Mouse (Mus musculus): ENCODE measurements at regions not wholly inside any gene's neighbourhood (a gene's known extent, or its start where the extent isn't known, plus 50 kb on each side); places are given as distances from the start of the nearest gene placed in this dataset.

DNA sequence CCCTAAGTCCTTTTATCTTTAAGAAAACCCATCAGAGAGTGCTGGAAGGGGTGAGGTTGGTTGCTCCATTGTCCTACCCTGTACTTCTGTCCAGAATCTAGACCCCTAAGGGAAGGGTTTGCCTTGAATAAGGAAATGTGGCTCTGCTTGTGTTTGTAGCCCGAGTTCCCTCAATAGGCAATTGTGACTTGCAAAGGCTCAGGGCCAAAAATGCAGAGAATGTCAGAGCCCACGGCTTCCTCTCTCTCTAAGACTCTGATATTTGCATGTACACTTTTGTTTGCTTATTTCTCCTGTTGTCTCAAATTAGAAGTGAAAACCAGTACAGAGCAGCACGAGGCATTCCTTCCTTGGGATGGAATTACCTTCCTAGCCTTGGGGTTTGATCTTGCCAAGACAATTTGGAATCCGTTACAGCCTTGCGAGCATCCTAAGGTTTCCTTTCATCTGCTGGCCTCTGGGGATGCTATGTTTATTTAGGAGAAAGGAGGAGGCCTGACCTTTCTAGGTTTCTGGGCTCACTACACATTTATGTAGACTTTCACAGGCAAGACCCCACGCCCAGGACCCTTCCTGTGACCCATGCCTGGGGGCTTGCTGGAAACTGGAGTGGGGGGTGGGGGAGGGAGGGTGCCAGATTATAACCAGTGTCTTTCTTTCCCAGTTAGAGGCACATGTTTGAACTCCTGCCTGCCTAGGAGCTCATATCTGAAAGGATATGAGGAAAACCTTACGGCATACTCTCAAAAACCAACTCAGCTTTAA lies 181.8 kb downstream of the Trim29 start:
- no peak overlapping the region for H3K9ac ChIP-seq
- no peaks in the 10 kb centered on the region for H3K27me3 ChIP-seq (replicated peaks)
- H3K9me3 ChIP-seq = no peaks in the 10 kb centered on the region
- H3K27ac ChIP-seq = no peak overlapping the region
- no peak for ATAC-seq (replicated peaks)
- peaks cover 12% of the 10 kb centered on the region for H3K4me1 ChIP-seq
- 38% methylated on average over 7 of the region's 7 CpGs for WGBS
- no peak overlapping the region for H3K4me2 ChIP-seq
- no peak overlapping the region for H3K4me3 ChIP-seq
- no peaks in the 10 kb centered on the region for H3K36me3 ChIP-seq (replicated peaks)

DNA sequence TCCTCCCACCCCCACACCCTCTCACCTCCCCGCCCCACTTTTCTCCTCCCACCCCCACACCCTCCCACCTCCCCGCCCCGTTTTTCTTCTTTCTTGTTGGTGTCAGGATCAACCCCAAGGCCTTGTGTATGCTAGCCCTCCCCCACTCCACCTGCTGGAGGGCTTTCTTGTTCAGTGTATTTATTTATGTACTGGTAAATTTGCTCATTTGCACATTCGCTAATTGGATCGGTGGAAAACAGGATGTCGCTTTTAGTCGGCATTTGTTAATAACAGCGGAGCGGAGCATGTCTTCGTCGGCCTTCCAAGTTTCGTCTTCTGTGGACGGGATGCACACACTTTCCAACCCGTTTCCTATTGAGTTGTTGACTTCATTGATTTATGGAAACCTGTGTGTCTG lies 187.9 kb downstream of the Trim29 start:
- no peaks in the 10 kb centered on the region for H3K9me3 ChIP-seq
- 75% methylated on average over 13 of the region's 14 CpGs for WGBS
- no peak overlapping the region for H3K4me3 ChIP-seq
- H3K4me2 ChIP-seq = no peak overlapping the region
- H3K9ac ChIP-seq = no peak overlapping the region
- H3K36me3 ChIP-seq (replicated peaks) = no peaks in the 10 kb centered on the region
- H3K27ac ChIP-seq = no peak overlapping the region
- H3K4me1 ChIP-seq = no peaks in the 10 kb centered on the region
- H3K27me3 ChIP-seq (replicated peaks) = no peaks in the 10 kb centered on the region
- ATAC-seq (replicated peaks) = no peak

DNA sequence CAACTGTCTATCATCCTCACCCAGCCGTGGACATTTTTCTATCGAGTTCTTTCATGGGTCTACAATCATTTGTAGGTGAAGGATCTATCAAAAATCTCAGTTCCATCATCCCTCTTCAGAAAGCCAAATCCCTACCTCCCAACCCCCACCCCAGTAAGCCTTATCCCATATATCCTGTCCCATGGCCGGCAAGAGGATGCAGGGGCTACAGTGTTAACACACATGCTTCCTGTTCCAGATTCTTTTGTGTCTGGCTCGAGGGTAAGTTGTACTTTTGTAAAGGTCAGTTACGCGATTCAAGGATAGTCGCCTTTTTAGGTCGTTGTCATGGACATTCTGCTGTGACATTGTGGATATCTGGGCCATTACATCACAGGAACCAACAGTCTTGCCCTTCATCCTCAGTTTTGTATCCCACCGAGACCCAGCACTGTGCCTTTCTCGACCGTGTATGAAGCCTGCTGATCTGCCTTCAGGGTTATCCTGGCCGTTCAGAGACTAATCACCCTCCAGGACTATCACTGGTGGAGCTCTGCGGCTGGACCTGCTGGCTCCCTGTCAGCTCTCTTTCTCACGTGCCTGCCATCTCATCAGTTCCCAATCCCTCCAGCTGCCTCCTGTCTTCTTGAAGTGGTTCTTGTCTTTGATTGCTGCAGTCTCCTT lies 193.8 kb downstream of the Trim29 start:
- H3K9ac ChIP-seq = no peak overlapping the region
- no peak overlapping the region; the same call in 1 of the 2 replicates for H3K4me2 ChIP-seq
- H3K9me3 ChIP-seq = no peaks in the 10 kb centered on the region
- no peaks in the 10 kb centered on the region for H3K27me3 ChIP-seq (replicated peaks)
- peaks cover 10% of the 10 kb centered on the region for H3K4me1 ChIP-seq
- 0 out of 2 replicates have a peak overlapping the region, but pooled peaks have one; percentile 44 for H3K27ac ChIP-seq
- 57% methylated on average over 14 of the region's 14 CpGs for whole genome bisulfite sequencing
- no peak overlapping the region for H3K4me3 ChIP-seq
- no peak for ATAC-seq (replicated peaks)
- no peaks in the 10 kb centered on the region for H3K36me3 ChIP-seq (replicated peaks)

DNA sequence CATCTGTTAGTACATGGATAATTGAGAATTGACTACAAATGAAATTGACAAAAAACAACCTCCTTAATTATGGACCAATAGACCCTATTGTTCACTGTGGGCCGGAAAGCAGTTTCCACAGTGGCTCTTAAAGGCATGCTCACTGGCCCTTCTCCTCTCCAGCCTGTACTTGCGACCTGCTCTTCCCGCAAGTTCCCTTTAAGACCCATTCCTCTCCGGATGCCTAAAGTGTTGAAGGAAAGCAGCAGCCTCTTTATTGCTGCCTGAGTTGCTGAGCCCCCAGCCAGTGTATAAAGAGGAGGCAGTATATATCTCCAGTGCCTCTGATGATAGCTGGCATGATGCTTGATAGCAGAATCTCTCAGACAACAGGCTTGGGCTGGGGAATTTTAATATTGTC lies 195.2 kb downstream of the Trim29 start:
- Histone ChIP-seq H3K9ac (no peak overlapping the region), H3K27ac (0 out of 2 replicates have a peak overlapping the region, but pooled peaks have one; percentile 15), H3K4me1 (peaks cover 10% of the 10 kb centered on the region), H3K36me3 (replicated peaks) (no peaks in the 10 kb centered on the region), H3K27me3 (replicated peaks) (no peaks in the 10 kb centered on the region), H3K4me2 (no peak overlapping the region), H3K9me3 (no peaks in the 10 kb centered on the region), H3K4me3 (no peak overlapping the region)
- ATAC-seq (replicated peaks) = 0 out of 2 replicates have a peak, but pooled peaks have one; percentile 30
- 34% methylated on average over 4 of the region's 4 CpGs for WGBS

GRCm38 (mm10) chr9:43506276-43506675 lies 195.6 kb downstream of the Trim29 start:
- 40% methylated on average over 6 of the region's 6 CpGs for WGBS
- Histone ChIP-seq H3K9me3 (no peaks in the 10 kb centered on the region), H3K4me1 (peaks cover 10% of the 10 kb centered on the region), H3K9ac (no peak overlapping the region), H3K36me3 (replicated peaks) (no peaks in the 10 kb centered on the region), H3K4me3 (no peak overlapping the region), H3K27ac (0 out of 2 replicates have a peak overlapping the region, but pooled peaks have one; percentile 15), H3K27me3 (replicated peaks) (no peaks in the 10 kb centered on the region), H3K4me2 (no peak overlapping the region)
- no peak for ATAC-seq (replicated peaks)

- no peak overlapping the region for H3K27ac ChIP-seq
- no peaks in the 10 kb centered on the region for H3K36me3 ChIP-seq (replicated peaks)
- H3K9ac ChIP-seq = no peak overlapping the region
- WGBS = 46% methylated on average over 6 of the region's 6 CpGs
- no peak for ATAC-seq (replicated peaks)
- H3K4me2 ChIP-seq = no peak overlapping the region
- no peaks in the 10 kb centered on the region for H3K4me1 ChIP-seq
- H3K4me3 ChIP-seq = no peak overlapping the region
- H3K9me3 ChIP-seq = no peaks in the 10 kb centered on the region
- H3K27me3 ChIP-seq (replicated peaks) = no peaks in the 10 kb centered on the region
These were observed 202.2 kb downstream of the Trim29 start for GRCm38 (mm10) chr9:43512806-43513205.

DNA sequence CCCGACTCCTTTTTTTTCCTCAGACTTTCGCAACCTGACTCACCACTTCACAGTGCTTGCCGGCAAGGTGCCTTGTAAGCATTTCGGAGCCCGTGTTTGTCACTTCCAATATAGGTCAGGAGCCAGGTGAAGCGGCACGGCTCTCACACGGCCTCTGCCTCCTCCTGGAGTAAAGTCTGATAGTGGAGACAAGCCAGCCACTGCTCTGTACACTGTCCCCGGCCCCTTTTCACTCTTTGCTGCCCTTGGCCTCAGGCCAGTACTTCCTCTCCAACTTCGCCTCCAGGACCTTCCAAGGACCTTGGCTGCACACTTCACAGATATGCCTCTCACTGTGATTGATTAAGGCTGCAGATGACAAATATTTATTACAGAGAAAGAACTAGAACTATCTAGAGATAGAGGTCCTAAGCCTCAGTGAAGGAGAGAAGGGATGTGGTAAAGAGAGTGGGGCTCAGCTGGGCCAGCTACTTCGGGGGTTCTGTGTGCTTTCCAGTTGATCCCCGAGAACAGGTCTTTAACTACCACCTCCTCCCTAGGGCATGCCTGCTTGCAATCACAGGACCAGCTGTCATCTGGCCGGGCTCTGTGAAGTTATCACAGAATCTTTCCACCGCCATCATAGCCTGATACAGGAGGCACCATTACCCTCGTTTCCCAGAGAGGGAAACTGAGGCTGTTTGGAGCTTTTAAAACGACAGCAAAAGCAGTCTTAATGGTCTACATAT lies 204.2 kb downstream of the Trim29 start:
- H3K36me3 ChIP-seq (replicated peaks) = no peaks in the 10 kb centered on the region
- no peaks in the 10 kb centered on the region for H3K9me3 ChIP-seq
- no peaks in the 10 kb centered on the region for H3K4me1 ChIP-seq
- ATAC-seq (replicated peaks) = no peak
- no peaks in the 10 kb centered on the region for H3K27me3 ChIP-seq (replicated peaks)
- WGBS = 82% methylated on average over 16 of the region's 16 CpGs
- H3K4me3 ChIP-seq = no peak overlapping the region
- H3K4me2 ChIP-seq = no peak overlapping the region
- H3K9ac ChIP-seq = no peak overlapping the region
- no peak overlapping the region for H3K27ac ChIP-seq

- 90% methylated on average over 3 of the region's 3 CpGs for WGBS
- no peak overlapping the region for H3K4me2 ChIP-seq
- H3K9me3 ChIP-seq = no peaks in the 10 kb centered on the region
- peaks cover 13% of the 10 kb centered on the region; the same call in 1 of the 2 replicates for H3K4me1 ChIP-seq
- H3K27me3 ChIP-seq (replicated peaks) = no peaks in the 10 kb centered on the region
- ATAC-seq (replicated peaks) = no peak
- no peaks in the 10 kb centered on the region for H3K36me3 ChIP-seq (replicated peaks)
- H3K4me3 ChIP-seq = no peak overlapping the region
- H3K27ac ChIP-seq = no peak overlapping the region
- no peak overlapping the region for H3K9ac ChIP-seq
These were observed 210.3 kb downstream of the Trim29 start for GRCm38 (mm10) chr9:43520931-43521330.

- no peaks in the 10 kb centered on the region for H3K9me3 ChIP-seq
- ATAC-seq (replicated peaks) = peak; percentile 45; the same call in 1 of the 2 replicates
- H3K27me3 ChIP-seq (replicated peaks) = no peaks in the 10 kb centered on the region
- H3K4me1 ChIP-seq = peaks cover 18% of the 10 kb centered on the region; the same call in 1 of the 2 replicates
- no peaks in the 10 kb centered on the region for H3K36me3 ChIP-seq (replicated peaks)
- H3K4me2 ChIP-seq = no peak overlapping the region
- H3K9ac ChIP-seq = no peak overlapping the region
- WGBS = 23% methylated on average over 4 of the region's 4 CpGs
- H3K4me3 ChIP-seq = no peak overlapping the region
- no peak overlapping the region for H3K27ac ChIP-seq
These were observed 214.4 kb downstream of the Trim29 start for GRCm38 (mm10) chr9:43524947-43525565.

- Histone ChIP-seq H3K4me2 (no peak overlapping the region), H3K9ac (no peak overlapping the region), H3K4me3 (no peak overlapping the region), H3K9me3 (no peaks in the 10 kb centered on the region), H3K4me1 (peaks cover 5% of the 10 kb centered on the region; the same call in 1 of the 2 replicates), H3K27ac (no peak overlapping the region), H3K36me3 (replicated peaks) (no peaks in the 10 kb centered on the region), H3K27me3 (replicated peaks) (no peaks in the 10 kb centered on the region)
- 83% methylated on average over 2 of the region's 2 CpGs for WGBS
- no peak for ATAC-seq (replicated peaks)
These were observed 211.6 kb upstream of the Nectin1 start for GRCm38 (mm10) chr9:43532187-43532586.

DNA sequence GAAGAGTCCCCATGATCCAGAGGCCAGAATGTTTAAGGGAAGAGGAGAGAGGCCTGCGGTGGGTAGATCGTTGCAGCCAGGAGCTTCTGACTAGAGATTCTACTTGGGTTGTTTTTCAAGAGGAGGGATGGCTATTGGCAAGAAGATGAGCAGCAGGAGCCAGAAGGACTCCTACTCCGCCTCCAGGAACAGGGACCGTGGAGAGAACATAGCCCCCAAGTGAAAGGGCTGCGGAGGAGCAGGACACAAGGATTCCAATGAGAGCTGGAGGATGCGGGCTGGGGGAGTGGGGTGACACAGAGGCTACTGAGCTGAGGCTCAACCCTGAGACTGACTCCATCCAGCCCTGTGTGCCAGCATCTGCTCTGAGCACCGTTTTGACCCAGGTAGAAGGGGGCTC lies 207.8 kb upstream of the Nectin1 start:
- H3K4me2 ChIP-seq = no peak overlapping the region
- no peaks in the 10 kb centered on the region for H3K27me3 ChIP-seq (replicated peaks)
- 91% methylated on average over 7 of the region's 7 CpGs for WGBS
- no peak overlapping the region for H3K4me3 ChIP-seq
- no peak overlapping the region for H3K9ac ChIP-seq
- no peak overlapping the region for H3K27ac ChIP-seq
- H3K4me1 ChIP-seq = no peaks in the 10 kb centered on the region
- no peaks in the 10 kb centered on the region for H3K9me3 ChIP-seq
- no peaks in the 10 kb centered on the region for H3K36me3 ChIP-seq (replicated peaks)
- no peak for ATAC-seq (replicated peaks)

GRCm38 (mm10) chr9:43537121-43537520 lies 206.7 kb upstream of the Nectin1 start:
- Histone ChIP-seq H3K9me3 (no peaks in the 10 kb centered on the region), H3K4me3 (no peak overlapping the region), H3K27ac (no peak overlapping the region), H3K36me3 (replicated peaks) (no peaks in the 10 kb centered on the region), H3K27me3 (replicated peaks) (no peaks in the 10 kb centered on the region), H3K4me1 (no peaks in the 10 kb centered on the region), H3K9ac (no peak overlapping the region), H3K4me2 (no peak overlapping the region)
- WGBS = 91% methylated on average over 11 of the region's 11 CpGs
- ATAC-seq (replicated peaks) = no peak
